Comparison of ENCODE assay signal across 9 mouse cellular contexts in genomic region chr17:25080210-25080609, GRCm38 (mm10). TPM values are rescaled to one million over a fixed set of nuclear protein-coding genes. Genes with fewer than 3 reads are reported as not detected.
DNase-seq lines count a peak whose midpoint lies in the region; ATAC-seq and TF ChIP-seq lines count a peak whose summit lies in the region.
"Had no signal": no experiment of that assay in that cellular context is flagged by ENCODE, and none has a peak within 500 bp of the region (broad histone marks: within the 10 kb centered on the region; RNA-seq: fewer than 3 reads in every experiment).

No protein-coding gene starts in this region.

- WGBS in forebrain, embryonic 13.5 days, result 92% methylated on average over 13 of the region's 13 CpGs
- 83% methylated on average over 13 of the region's 13 CpGs for WGBS in intestine, embryonic 15.5 days
- 92% methylated on average over 13 of the region's 13 CpGs for WGBS in neural tube, embryonic 13.5 days

- no peak for ATAC-seq in forebrain, embryonic 13.5 days
- no peak for ATAC-seq in intestine, embryonic 15.5 days
- no peak for ATAC-seq in neural tube, embryonic 13.5 days (ENCODE audit: low read depth)
- ATAC-seq in megakaryocyte progenitor cell, adult 5-6 weeks (replicated peaks; ENCODE audit: poor library complexity), result no peak

- peak overlapping the region; percentile 5; the same call in 1 of the 2 replicates for H3K9ac ChIP-seq in forebrain, embryonic 13.5 days
- H3K9ac ChIP-seq in intestine, embryonic 15.5 days, result peak overlapping the region; percentile 21
- peak overlapping the region; percentile 57 for H3K9ac ChIP-seq in neural tube, embryonic 13.5 days

- H3K4me2 ChIP-seq in forebrain, embryonic 13.5 days, result no peak overlapping the region
- peak overlapping the region; percentile 54 for H3K4me2 ChIP-seq in intestine, embryonic 15.5 days (replicated peaks)
- H3K4me2 ChIP-seq in neural tube, embryonic 13.5 days, result peak overlapping the region; percentile 14; the same call in 1 of the 2 replicates

- peaks cover 13% of the 10 kb centered on the region for H3K36me3 ChIP-seq in forebrain, embryonic 13.5 days (ENCODE audit: poor library complexity, severe bottlenecking)
- no peaks in the 10 kb centered on the region for H3K36me3 ChIP-seq in intestine, embryonic 15.5 days
- H3K36me3 ChIP-seq in neural tube, embryonic 13.5 days, result 0 out of 2 replicates have a peak, but pooled peaks cover 7% of the 10 kb centered on the region

- TF ChIP-seq CTCF in left cerebral cortex, adult 2 months (IDR thresholded peaks at IDR 0.05), result no peak

- no peaks in the 10 kb centered on the region for H3K27me3 ChIP-seq in forebrain, embryonic 13.5 days
- H3K27me3 ChIP-seq in intestine, embryonic 15.5 days (replicated peaks), result no peaks in the 10 kb centered on the region
- H3K27me3 ChIP-seq in neural tube, embryonic 13.5 days, result no peaks in the 10 kb centered on the region

- peaks cover 10% of the 10 kb centered on the region for H3K4me1 ChIP-seq in forebrain, embryonic 13.5 days
- H3K4me1 ChIP-seq in intestine, embryonic 15.5 days (replicated peaks), result peaks cover 42% of the 10 kb centered on the region
- peaks cover 26% of the 10 kb centered on the region for H3K4me1 ChIP-seq in neural tube, embryonic 13.5 days (replicated peaks)

- H3K4me3 ChIP-seq in left cerebral cortex, adult 2 months, result peak overlapping the region; percentile 29
- peak overlapping the region; percentile 7; the same call in 1 of the 2 replicates for H3K4me3 ChIP-seq in forebrain, embryonic 13.5 days
- peak overlapping the region; percentile 38 for H3K4me3 ChIP-seq in intestine, embryonic 15.5 days (replicated peaks)
- peak overlapping the region; percentile 27 for H3K4me3 ChIP-seq in neural tube, embryonic 13.5 days

- intact Hi-C loops in left cerebral cortex, adult 2 months (cut with DNase I), result loop anchor here (5.0 kb wide), 2 partner anchors 43 to 63 kb away; partner anchors contain the start of genes Cramp1l and Ift140

- no peaks in the 10 kb centered on the region for H3K9me3 ChIP-seq in forebrain, embryonic 13.5 days (replicated peaks)
- H3K9me3 ChIP-seq in intestine, embryonic 15.5 days, result no peaks in the 10 kb centered on the region
- no peaks in the 10 kb centered on the region for H3K9me3 ChIP-seq in neural tube, embryonic 13.5 days

- DNase-seq in left cerebral cortex, adult 2 months (ENCODE audit: extremely low spot score in 1 of 2, low spot score in 2 of 2), result no peak
- no peak for DNase-seq in left cerebral cortex, adult 18-20 months (ENCODE audit: low spot score in 2 of 2)
- DNase-seq in adipocyte (ENCODE audit: low spot score), result no peak
- DNase-seq in urinary bladder, postnatal 25 days (ENCODE audit: low spot score), result no peak

- H3K27ac ChIP-seq in left cerebral cortex, adult 2 months, result peak overlapping the region; percentile 82
- no peak overlapping the region for H3K27ac ChIP-seq in forebrain, embryonic 13.5 days
- peak overlapping the region; percentile 96 for H3K27ac ChIP-seq in intestine, embryonic 15.5 days
- H3K27ac ChIP-seq in neural tube, embryonic 13.5 days (replicated peaks), result peak overlapping the region; percentile 71

RNA-seq across cellular contexts. Expression of gene Tmem204, which starts 3.2 kb away (rescaled TPM):
- 10 to 100 TPM in 1 of 2 experiments, 1 to 10 TPM in 1; 9.5 to 11.1 TPM for total RNA-seq in left cerebral cortex, adult 2 months (2021)
- 1 to 10 TPM; 8.9 to 9.4 TPM for total RNA-seq in left cerebral cortex, adult 18-20 months (2021)
- 7.7 and 10.1 TPM in 2 replicates for polyA plus RNA-seq in forebrain, embryonic 13.5 days (2015; fragmentation: Nextera tagmentation; extraction: Ambion mirVana)
- polyA plus RNA-seq in intestine, embryonic 15.5 days (2015; fragmentation: Nextera tagmentation; extraction: Ambion mirVana), result 22.8 and 23.2 TPM in 2 replicates
- 9.0 and 10.8 TPM in 2 replicates for polyA plus RNA-seq in neural tube, embryonic 13.5 days (2015; fragmentation: Nextera tagmentation; extraction: Ambion mirVana)
- total RNA-seq in megakaryocyte progenitor cell, adult 5-6 weeks (2015), result not detected in 2 replicates
- not detected in 2 replicates for total RNA-seq in megakaryocyte progenitor cell, adult 5-6 weeks (2017)

RNA-seq across cellular contexts. Expression of gene Telo2, which starts 35.6 kb away (rescaled TPM):
- 10 to 100 TPM; 25.8 to 30.7 TPM for total RNA-seq in left cerebral cortex, adult 2 months (2021)
- 10 to 100 TPM; 28.4 to 34.4 TPM for total RNA-seq in left cerebral cortex, adult 18-20 months (2021)
- polyA plus RNA-seq in forebrain, embryonic 13.5 days (2015; fragmentation: Nextera tagmentation; extraction: Ambion mirVana), result 41.2 and 45.3 TPM in 2 replicates
- 34.0 and 39.3 TPM in 2 replicates for polyA plus RNA-seq in intestine, embryonic 15.5 days (2015; fragmentation: Nextera tagmentation; extraction: Ambion mirVana)
- 45.7 and 46.7 TPM in 2 replicates for polyA plus RNA-seq in neural tube, embryonic 13.5 days (2015; fragmentation: Nextera tagmentation; extraction: Ambion mirVana)
- total RNA-seq in megakaryocyte progenitor cell, adult 5-6 weeks (2015), result 15.5 and 31.2 TPM in 2 replicates
- total RNA-seq in megakaryocyte progenitor cell, adult 5-6 weeks (2017), result 28.8 and 35.5 TPM in 2 replicates

RNA-seq across cellular contexts. Expression of gene Ptx4, which starts 40.4 kb away (rescaled TPM):
- under 1 TPM; 0.33 to 0.63 TPM for total RNA-seq in left cerebral cortex, adult 2 months (2021)
- under 1 TPM; 0.54 to 0.67 TPM for total RNA-seq in left cerebral cortex, adult 18-20 months (2021)
- not detected in 2 replicates for polyA plus RNA-seq in forebrain, embryonic 13.5 days (2015; fragmentation: Nextera tagmentation; extraction: Ambion mirVana)
- 0.15 and 0.25 TPM in 2 replicates for polyA plus RNA-seq in intestine, embryonic 15.5 days (2015; fragmentation: Nextera tagmentation; extraction: Ambion mirVana)
- polyA plus RNA-seq in neural tube, embryonic 13.5 days (2015; fragmentation: Nextera tagmentation; extraction: Ambion mirVana), result not detected in 2 replicates
- total RNA-seq in megakaryocyte progenitor cell, adult 5-6 weeks (2015), result not detected in 2 replicates
- not detected in 2 replicates for total RNA-seq in megakaryocyte progenitor cell, adult 5-6 weeks (2017)
- total RNA-seq: ES-E14 had no signal

RNA-seq across cellular contexts. Expression of gene Clcn7, which starts 53.0 kb away (rescaled TPM):
- total RNA-seq in left cerebral cortex, adult 2 months (2021), result 10 to 100 TPM; 48.5 to 53.9 TPM
- 10 to 100 TPM; 46.9 to 47.0 TPM for total RNA-seq in left cerebral cortex, adult 18-20 months (2021)
- 23.6 and 29.6 TPM in 2 replicates for polyA plus RNA-seq in forebrain, embryonic 13.5 days (2015; fragmentation: Nextera tagmentation; extraction: Ambion mirVana)
- polyA plus RNA-seq in intestine, embryonic 15.5 days (2015; fragmentation: Nextera tagmentation; extraction: Ambion mirVana), result 20.3 and 20.4 TPM in 2 replicates
- polyA plus RNA-seq in neural tube, embryonic 13.5 days (2015; fragmentation: Nextera tagmentation; extraction: Ambion mirVana), result 23.7 and 24.4 TPM in 2 replicates
- total RNA-seq in megakaryocyte progenitor cell, adult 5-6 weeks (2015), result 7.3 and 7.8 TPM in 2 replicates
- total RNA-seq in megakaryocyte progenitor cell, adult 5-6 weeks (2017), result 8.1 and 9.6 TPM in 2 replicates

Comparison
In these comparisons a context has a peak if more than half of its experiments do, and no peak if none do; other contexts are left out.
1. H3K9ac ChIP-seq: peak in every context shown above with its lines; median percentile 57 in neural tube, embryonic 13.5 days; 21 in intestine, embryonic 15.5 days; 5 in forebrain, embryonic 13.5 days.
2. RNA of gene Tmem204, which starts 3.2 kb away (total RNA-seq): 9.5 to 11.1 TPM in left cerebral cortex, adult 2 months and 8.9 to 9.4 TPM in left cerebral cortex, adult 18-20 months; not detected in megakaryocyte progenitor cell, adult 5-6 weeks; every median in the first group is over 4 times any median in the second.
3. Peak in every context shown above with its lines, with median percentiles within 50 percentile points of each other: H3K4me3 ChIP-seq.